Mouse (Mus musculus) adrenal gland, postnatal 0 days (tissue): Measurements from ENCODE around the gene AA986860. TPM values are rescaled to one million over a fixed set of nuclear protein-coding genes. Genes with fewer than 3 reads are reported as not detected.

ENCODE experiments used
- polyA plus RNA-seq: library from polyadenylated mRNA; unstranded; fragments of >200 nt; fragmentation: Nextera tagmentation; extraction: Ambion mirVana; gene quantifications from 2 replicates; pipeline ENCODE4 v1.2.1, GENCODE M21; 2015

Gene AA986860
- polyA plus RNA-seq: 1.7 and 2.1 TPM in 2 replicates

GRCm38 (mm10) chr1:130731741-130732337 lies at the start of gene AA986860:
Gene AA986860, plus strand, starts transcription at chr1:130731976.

GRCm38 (mm10) chr1:130715561-130716217 lies 16.1 kb upstream of the AA986860 start, which contains the start of gene Gm29427:
Gene Gm29427, minus strand, starts transcription at chr1:130715799.

DNA sequence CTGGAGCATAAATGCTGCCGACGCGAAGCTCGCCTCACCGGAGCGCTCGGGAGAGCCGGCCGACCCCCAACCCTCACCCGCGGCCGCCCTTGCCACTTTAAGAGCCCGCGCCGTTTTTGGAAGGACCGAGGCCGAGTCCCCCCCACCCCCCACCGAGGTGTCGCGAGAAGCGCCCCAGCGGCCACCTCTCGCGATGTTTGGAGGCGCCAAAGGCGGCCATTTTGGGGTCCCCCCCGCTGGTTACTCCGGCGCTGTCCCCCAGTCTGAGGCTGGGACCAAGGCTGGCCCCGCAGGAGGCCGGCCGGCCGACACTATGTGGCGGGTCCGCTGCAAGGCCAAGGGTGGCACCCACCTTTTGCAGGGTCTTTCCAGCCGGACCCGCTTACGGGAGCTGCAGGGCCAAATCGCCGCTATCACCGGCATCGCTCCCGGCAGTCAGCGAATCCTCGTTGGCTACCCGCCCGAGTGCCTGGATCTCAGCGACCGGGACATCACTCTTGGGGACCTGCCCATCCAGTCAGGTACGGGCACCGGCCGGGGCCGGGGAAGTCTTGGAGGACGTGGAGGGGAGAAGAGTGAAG lies 14.4 kb upstream of the AA986860 start, which contains the start of gene Yod1:
Yod1 (plus strand) TSS at position 37 of the 581 bp plus-strand sequence.

GRCm38 (mm10) chr1:130729153-130729552 lies 2.6 kb upstream of the AA986860 start, which contains the start of gene Pfkfb2:
Gene Pfkfb2, minus strand, starts transcription at chr1:130729253.

Other genes with a start within 250 kb of the AA986860 start
- not detected in 2 replicates for gene Zp3r, start 102.4 kb upstream of the AA986860 start, polyA plus RNA-seq
- 0.21 and 0.52 TPM in 2 replicates for gene C4bp, start 70.3 kb upstream of the AA986860 start, polyA plus RNA-seq
- not detected in 2 replicates for gene Gm29427, start 16.2 kb upstream of the AA986860 start, polyA plus RNA-seq
- 8.1 and 8.2 TPM in 2 replicates for gene Yod1, start 14.6 kb upstream of the AA986860 start, polyA plus RNA-seq
- 3.4 and 5.8 TPM in 2 replicates for gene Pfkfb2, start 2.7 kb upstream of the AA986860 start, polyA plus RNA-seq
- gene Fcamr, start 68.9 kb downstream of the AA986860 start, polyA plus RNA-seq: not detected in 2 replicates
- 0.03 and 0.06 TPM in 2 replicates for gene Pigr, start 94.7 kb downstream of the AA986860 start, polyA plus RNA-seq
- gene Fcmr, start 133.7 kb downstream of the AA986860 start, polyA plus RNA-seq: 0.58 TPM in 1 of 2 replicates, not detected in the other
- gene Il24, start 155.5 kb downstream of the AA986860 start, polyA plus RNA-seq: not detected in 2 replicates
- gene Il20, start 179.5 kb downstream of the AA986860 start, polyA plus RNA-seq: not detected in 2 replicates
- 0.65 TPM in 1 of 2 replicates, not detected in the other for gene Il19, start 208.1 kb downstream of the AA986860 start, polyA plus RNA-seq